Mouse (Mus musculus): Measurements from ENCODE around the gene Spg11. TPM values are rescaled to one million over a fixed set of nuclear protein-coding genes. Genes with fewer than 3 reads are reported as not detected.

Spg11 gene
- polyA plus RNA-seq, 1 experiment from 2014 or later = 9.7 TPM

DNA sequence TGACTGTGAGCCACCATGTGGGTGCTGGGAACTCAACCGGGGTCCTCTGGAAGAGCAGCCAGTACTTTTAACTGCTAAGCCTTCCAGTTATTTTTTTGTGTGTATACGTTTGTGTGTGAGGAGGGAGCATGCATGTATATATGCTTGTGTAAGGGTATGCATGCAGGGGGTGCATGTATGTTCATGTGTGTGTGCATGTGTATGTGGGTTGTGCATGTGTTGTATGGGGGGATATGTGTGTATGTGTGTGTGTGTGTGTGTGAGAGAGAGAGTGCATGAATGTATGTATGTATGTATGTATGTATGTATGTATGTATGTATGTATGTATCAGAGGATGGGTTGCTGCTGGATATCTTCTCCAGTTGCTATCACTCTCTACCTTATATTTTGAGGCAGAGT, 36.3 kb upstream of the Spg11 start:
- Histone ChIP-seq H3K4me3 (replicated peaks) (no peak overlapping the region), H3K4me2 (replicated peaks) (no peak overlapping the region), H3K9me3 (no peaks in the 10 kb centered on the region), H3K4me1 (replicated peaks) (0 out of 2 replicates have a peak, but pooled peaks cover 6% of the 10 kb centered on the region), H3K9ac (replicated peaks) (no peak overlapping the region), H3K27ac (no peak overlapping the region), H3K36me3 (no peaks in the 10 kb centered on the region), H3K27me3 (no peaks in the 10 kb centered on the region)
- WGBS = 89% methylated on average over 2 of the region's 2 CpGs
- ATAC-seq = no peak

DNA sequence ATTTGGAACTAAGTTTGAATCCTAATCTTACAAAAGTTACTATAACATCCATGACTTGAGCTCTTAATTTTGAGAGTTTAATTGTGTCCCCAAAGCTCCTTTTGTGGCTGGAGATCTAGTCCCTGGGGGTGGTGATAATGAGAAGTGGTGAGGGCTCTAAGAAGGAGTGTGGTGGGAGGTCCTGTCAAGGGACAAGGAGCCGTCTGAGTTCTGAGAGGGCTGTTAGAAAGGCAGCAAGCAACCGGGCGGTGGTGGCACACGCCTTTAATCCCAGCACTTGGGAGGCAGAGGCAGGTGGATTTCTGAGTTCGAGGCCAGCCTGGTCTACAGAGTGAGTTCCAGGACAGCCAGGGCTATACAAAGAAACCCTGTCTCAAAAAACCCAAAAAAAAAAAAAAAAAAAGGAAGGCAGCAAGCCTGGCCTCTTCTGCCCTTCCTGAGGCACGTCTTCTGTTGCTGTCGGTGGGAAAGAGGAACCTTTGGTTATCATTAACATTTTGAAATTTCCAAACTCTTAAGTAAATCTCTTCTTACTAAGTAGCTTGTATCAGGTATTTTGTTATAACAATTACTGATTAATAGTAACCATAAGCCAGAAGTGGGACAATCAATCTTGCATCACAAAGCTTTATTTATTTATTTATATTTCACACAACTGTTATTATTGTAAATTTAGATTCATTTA, 35.6 kb upstream of the Spg11 start:
- Histone ChIP-seq H3K4me1 (replicated peaks) (0 out of 2 replicates have a peak, but pooled peaks cover 6% of the 10 kb centered on the region), H3K9ac (replicated peaks) (no peak overlapping the region), H3K27me3 (no peaks in the 10 kb centered on the region), H3K4me2 (replicated peaks) (no peak overlapping the region), H3K4me3 (replicated peaks) (no peak overlapping the region), H3K27ac (no peak overlapping the region), H3K9me3 (no peaks in the 10 kb centered on the region), H3K36me3 (no peaks in the 10 kb centered on the region)
- 88% methylated on average over 7 of the region's 7 CpGs for WGBS
- ATAC-seq = no peak

DNA sequence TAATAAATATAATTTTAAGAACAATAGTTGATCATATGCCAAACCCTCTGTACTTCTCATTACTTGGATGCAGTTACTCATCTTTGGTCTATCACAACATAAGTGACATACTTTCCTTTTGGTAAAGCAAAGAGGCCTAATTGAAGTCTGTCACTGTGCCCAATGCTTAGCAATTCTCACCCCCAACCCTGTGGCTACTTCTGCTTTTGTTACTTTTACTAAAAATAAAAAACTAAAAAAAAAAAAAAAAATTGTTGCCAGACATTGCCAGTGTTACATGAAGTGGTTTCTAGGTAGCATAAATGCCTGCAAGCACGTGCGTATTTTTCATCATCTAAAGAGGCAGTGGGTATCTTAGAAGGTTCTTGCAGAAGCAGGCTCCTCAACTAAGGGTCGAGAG, 34.7 kb upstream of the Spg11 start:
- Histone ChIP-seq H3K4me1 (replicated peaks) (no peaks in the 10 kb centered on the region), H3K4me3 (replicated peaks) (no peak overlapping the region), H3K9ac (replicated peaks) (no peak overlapping the region), H3K27me3 (no peaks in the 10 kb centered on the region), H3K4me2 (replicated peaks) (no peak overlapping the region), H3K27ac (no peak overlapping the region), H3K9me3 (no peaks in the 10 kb centered on the region), H3K36me3 (no peaks in the 10 kb centered on the region)
- no peak for ATAC-seq
- WGBS = 88% methylated on average over 3 of the region's 3 CpGs

DNA sequence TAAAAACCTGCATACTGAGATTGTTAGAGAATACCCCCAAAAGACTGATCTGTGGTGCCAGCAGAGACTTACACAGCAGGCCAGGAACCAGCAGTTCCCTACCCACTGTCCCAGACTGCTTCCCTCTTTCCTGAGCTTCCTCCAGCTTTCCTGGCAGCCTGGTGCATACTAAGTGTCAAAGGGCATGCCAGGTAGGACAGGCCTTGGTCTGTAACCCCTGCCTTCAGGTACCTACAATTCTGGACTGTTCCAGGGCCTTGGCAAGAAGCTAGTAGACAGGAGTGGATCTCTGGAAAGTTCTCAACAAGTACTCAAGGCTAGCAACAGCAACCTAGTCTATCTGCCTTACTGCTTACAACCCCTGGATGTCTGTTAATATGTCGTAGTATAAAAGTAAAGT, 33.0 kb upstream of the Spg11 start:
- Histone ChIP-seq H3K4me2 (replicated peaks) (no peak overlapping the region), H3K36me3 (no peaks in the 10 kb centered on the region), H3K27me3 (no peaks in the 10 kb centered on the region; the same call in 1 of the 2 replicates), H3K9ac (replicated peaks) (no peak overlapping the region), H3K4me3 (replicated peaks) (no peak overlapping the region), H3K27ac (no peak overlapping the region), H3K9me3 (no peaks in the 10 kb centered on the region), H3K4me1 (replicated peaks) (peaks cover 5% of the 10 kb centered on the region; the same call in 1 of the 2 replicates)
- WGBS = 92% methylated on average over 1 of the region's 1 CpGs
- no peak for ATAC-seq

DNA sequence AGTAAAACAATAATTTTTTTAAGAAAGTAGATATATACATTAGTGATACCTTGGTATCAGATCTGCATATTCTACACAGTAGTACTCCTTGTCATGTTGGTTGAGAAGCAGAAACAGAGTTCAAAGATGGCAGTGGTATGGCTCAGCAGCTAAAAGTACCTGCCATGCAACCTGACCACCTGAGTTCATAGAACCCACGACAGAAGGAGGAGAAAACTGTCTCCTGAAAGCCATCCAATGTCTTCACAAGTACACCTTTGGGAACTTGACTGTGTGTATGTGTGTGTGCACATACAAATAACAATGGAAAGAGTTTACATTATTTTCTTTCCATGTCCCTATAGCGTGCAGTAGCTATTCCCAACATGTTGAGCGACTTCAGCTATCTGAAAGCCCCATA, 31.5 kb upstream of the Spg11 start:
- peaks cover 5% of the 10 kb centered on the region; the same call in 1 of the 2 replicates for H3K4me1 ChIP-seq (replicated peaks)
- H3K9ac ChIP-seq (replicated peaks) = no peak overlapping the region
- no peaks in the 10 kb centered on the region; the same call in 1 of the 2 replicates for H3K27me3 ChIP-seq
- no peak overlapping the region for H3K4me3 ChIP-seq (replicated peaks)
- no peaks in the 10 kb centered on the region for H3K9me3 ChIP-seq
- H3K27ac ChIP-seq = no peak overlapping the region
- H3K4me2 ChIP-seq (replicated peaks) = no peak overlapping the region
- 90% methylated on average over 3 of the region's 3 CpGs for WGBS
- H3K36me3 ChIP-seq = no peaks in the 10 kb centered on the region
- no peak for ATAC-seq

DNA sequence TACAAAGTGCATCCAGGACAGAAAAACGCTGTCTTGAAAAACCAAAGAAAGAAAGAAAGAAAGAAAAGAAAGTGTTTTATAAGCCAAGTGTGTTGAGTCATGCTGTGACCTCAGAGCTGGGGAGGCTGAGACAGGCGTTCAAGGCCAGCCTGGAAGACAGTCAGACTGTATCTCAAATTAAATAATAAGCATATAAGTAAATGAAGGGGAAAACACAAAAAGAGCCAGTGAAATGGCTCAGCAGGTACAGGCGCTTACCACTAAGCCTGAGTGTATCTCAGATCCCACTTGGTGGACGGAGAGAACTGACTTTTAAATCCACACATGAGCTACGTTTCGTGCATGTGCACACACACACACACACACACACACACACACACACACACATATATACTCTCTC, 31.1 kb upstream of the Spg11 start:
- Histone ChIP-seq H3K4me1 (replicated peaks) (peaks cover 5% of the 10 kb centered on the region; the same call in 1 of the 2 replicates), H3K9ac (replicated peaks) (no peak overlapping the region), H3K4me2 (replicated peaks) (no peak overlapping the region), H3K27ac (no peak overlapping the region), H3K9me3 (no peaks in the 10 kb centered on the region), H3K27me3 (no peaks in the 10 kb centered on the region; the same call in 1 of the 2 replicates), H3K4me3 (replicated peaks) (no peak overlapping the region), H3K36me3 (no peaks in the 10 kb centered on the region)
- 92% methylated on average over 6 of the region's 6 CpGs for WGBS
- no peak for ATAC-seq

DNA sequence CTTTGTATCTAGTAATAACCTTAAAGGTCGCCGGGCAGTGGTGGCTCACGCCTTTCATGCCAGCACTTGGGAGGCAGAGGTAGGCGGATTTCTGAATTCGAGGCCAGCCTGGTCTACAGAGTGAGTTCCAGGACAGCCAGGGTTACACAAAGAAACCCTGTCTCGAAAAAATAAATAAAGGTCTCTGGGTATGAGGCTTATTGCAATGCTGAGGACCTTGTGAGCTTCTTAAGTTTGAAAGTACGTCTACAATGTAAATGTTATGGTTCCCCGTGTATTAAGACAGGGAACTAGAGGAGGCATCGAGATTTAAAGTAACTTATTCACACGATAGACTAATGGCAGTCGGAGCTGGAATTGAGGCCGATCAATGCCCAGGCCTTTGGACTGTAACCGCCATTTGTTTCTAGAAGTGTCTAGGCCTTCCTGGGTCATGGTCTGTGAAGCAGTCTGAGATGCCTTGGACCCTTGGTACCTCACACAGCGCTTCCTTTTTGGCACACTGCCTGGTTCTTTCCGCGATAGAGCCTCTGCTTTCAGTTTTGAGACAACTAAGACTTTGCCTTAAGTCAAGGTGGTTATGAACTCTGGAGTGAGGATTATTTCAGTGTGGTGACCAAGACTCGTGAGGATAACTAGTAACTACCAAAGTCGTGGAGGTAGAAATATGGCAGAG, 30.2 kb upstream of the Spg11 start:
- Histone ChIP-seq H3K27ac (0 out of 2 replicates have a peak overlapping the region, but pooled peaks have one; percentile 35), H3K4me3 (replicated peaks) (peak overlapping the region; percentile 70), H3K36me3 (no peaks in the 10 kb centered on the region), H3K4me2 (replicated peaks) (peak overlapping the region; percentile 88), H3K4me1 (replicated peaks) (peaks cover 5% of the 10 kb centered on the region; the same call in 1 of the 2 replicates), H3K9ac (replicated peaks) (peak overlapping the region; percentile 74), H3K9me3 (no peaks in the 10 kb centered on the region), H3K27me3 (no peaks in the 10 kb centered on the region; the same call in 1 of the 2 replicates)
- peak; percentile 12; the same call in 1 of the 2 replicates for ATAC-seq
- whole genome bisulfite sequencing = 39% methylated on average over 18 of the region's 18 CpGs

DNA sequence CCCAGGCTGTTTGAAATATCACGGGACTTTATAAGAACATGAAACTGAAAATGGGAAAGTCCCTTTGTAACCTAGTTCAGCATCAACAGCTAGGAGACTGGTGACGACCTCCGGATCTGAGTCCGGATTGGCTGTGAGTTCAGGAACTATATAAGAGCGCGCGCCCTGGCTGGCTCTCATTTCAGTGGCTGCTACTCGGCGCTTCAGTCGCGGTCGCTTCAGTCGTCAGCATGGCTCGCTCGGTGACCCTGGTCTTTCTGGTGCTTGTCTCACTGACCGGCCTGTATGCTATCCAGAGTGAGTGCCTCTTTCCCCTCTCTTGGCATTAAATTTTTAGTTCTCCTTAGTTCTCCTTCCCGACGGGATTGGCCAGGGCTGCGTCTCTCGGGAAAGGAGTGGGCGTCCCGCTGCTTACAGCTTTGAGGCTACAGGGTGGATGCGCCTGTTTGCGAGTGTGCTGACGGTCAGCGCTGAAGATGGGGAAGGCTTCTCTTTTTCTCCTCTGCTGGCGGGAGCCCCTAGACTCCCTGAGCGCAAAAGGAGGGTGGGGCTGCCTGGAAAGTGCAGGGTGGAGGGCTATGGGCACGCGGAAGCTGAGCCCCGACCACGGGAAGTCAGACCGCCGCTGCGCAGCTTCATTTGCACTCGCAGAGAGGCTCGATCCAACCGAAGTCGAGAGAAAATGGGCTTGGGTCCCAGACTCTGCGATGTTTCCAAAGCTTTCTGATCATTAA, 29.5 kb upstream of the Spg11 start, which contains the start of gene B2m:
Gene B2m (plus strand): TSS at position 179 of the 734 bp plus-strand sequence.
- ATAC-seq = peak; percentile 98
- peak within 1 kb of the TSS; percentile 74 for H3K9ac ChIP-seq (replicated peaks)
- no peaks in the 10 kb centered on the region for H3K9me3 ChIP-seq
- H3K36me3 ChIP-seq = no peaks in the 10 kb centered on the region
- H3K4me2 ChIP-seq (replicated peaks) = peak within 1 kb of the TSS; percentile 88
- H3K27me3 ChIP-seq = no peaks in the 10 kb centered on the region; the same call in 1 of the 2 replicates
- under 1% methylated on average over 39 of the region's 40 CpGs for WGBS
- H3K27ac ChIP-seq = peak within 1 kb of the TSS; percentile 35; the same call in 1 of the 2 replicates
- peaks cover 5% of the 10 kb centered on the region; the same call in 1 of the 2 replicates for H3K4me1 ChIP-seq (replicated peaks)
- peak within 1 kb of the TSS; percentile 70 for H3K4me3 ChIP-seq (replicated peaks)

DNA sequence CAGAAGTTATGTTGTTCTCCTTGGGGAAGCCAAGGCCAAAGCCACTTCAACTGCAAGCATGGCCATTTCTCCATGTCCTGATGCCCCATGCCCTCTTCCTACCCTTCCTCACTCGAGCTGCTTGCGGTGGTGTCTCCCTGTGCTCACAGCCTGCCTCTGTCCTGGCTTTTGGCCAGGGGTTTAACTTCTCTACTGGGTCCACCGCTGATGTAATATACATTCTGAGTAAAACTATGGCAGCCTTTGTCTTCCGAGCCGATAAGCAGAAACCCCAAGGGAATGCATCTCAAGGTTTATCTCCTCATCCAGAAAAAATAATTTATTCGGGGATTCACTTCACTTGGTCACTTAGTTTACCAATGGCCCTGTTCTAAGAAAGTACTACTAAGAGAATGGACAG, 28.5 kb upstream of the Spg11 start:
- no peaks in the 10 kb centered on the region for H3K9me3 ChIP-seq
- H3K4me1 ChIP-seq (replicated peaks) = peaks cover 5% of the 10 kb centered on the region; the same call in 1 of the 2 replicates
- H3K27ac ChIP-seq = no peak overlapping the region
- H3K9ac ChIP-seq (replicated peaks) = no peak overlapping the region
- H3K27me3 ChIP-seq = no peaks in the 10 kb centered on the region; the same call in 1 of the 2 replicates
- no peak for ATAC-seq
- no peaks in the 10 kb centered on the region for H3K36me3 ChIP-seq
- 71% methylated on average over 6 of the region's 6 CpGs for WGBS
- H3K4me2 ChIP-seq (replicated peaks) = no peak overlapping the region
- no peak overlapping the region for H3K4me3 ChIP-seq (replicated peaks)

DNA sequence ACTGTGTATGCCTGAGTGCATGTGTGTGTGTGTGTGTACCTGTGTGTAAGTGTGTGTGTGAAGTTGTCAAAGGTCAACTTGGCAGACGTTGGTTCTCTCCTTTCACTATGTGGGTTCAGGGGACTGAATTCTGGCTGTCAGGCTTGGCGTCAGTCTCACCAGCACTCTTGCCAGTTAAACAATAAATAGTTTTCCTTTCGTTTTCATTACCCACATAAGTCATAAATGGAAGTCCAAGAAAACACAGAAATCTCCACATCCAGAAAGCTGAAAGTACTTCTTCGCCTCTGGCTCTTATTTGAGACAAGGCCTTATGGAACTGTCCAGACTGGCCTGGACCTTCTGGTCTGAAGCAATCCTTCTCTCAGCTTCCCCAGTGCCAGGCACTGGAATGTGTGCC, 27.6 kb upstream of the Spg11 start:
- Histone ChIP-seq H3K4me2 (replicated peaks) (no peak overlapping the region), H3K4me1 (replicated peaks) (peaks cover 5% of the 10 kb centered on the region; the same call in 1 of the 2 replicates), H3K27ac (no peak overlapping the region), H3K9ac (replicated peaks) (no peak overlapping the region), H3K4me3 (replicated peaks) (no peak overlapping the region), H3K36me3 (no peaks in the 10 kb centered on the region), H3K9me3 (no peaks in the 10 kb centered on the region), H3K27me3 (no peaks in the 10 kb centered on the region; the same call in 1 of the 2 replicates)
- ATAC-seq = no peak
- WGBS = 67% methylated on average over 4 of the region's 4 CpGs

DNA sequence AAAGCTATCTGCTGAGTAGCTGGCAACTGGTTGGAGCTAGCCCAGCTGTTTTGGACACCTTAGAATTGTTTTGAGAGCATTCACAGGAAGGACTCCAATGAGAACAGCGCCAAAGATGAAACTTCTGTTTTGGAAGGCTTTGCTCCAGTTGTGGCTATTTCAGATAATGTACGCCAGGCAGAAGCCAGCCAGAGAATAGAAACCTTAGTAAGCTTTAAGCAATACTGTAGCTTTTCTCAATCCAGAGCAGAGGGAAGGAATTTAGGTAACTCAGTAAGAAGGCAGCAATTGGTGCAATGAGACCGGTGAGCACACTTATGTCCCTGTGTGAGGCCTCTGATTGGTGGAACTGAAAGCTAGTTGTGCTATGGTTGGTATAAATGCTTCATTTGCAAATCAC, 24.9 kb upstream of the Spg11 start:
- 87% methylated on average over 3 of the region's 3 CpGs for WGBS
- no peak overlapping the region for H3K4me2 ChIP-seq (replicated peaks)
- no peaks in the 10 kb centered on the region for H3K36me3 ChIP-seq
- H3K9ac ChIP-seq (replicated peaks) = no peak overlapping the region
- no peak overlapping the region for H3K27ac ChIP-seq
- no peaks in the 10 kb centered on the region; the same call in 1 of the 2 replicates for H3K27me3 ChIP-seq
- ATAC-seq = no peak
- H3K4me3 ChIP-seq (replicated peaks) = no peak overlapping the region
- no peaks in the 10 kb centered on the region for H3K9me3 ChIP-seq
- H3K4me1 ChIP-seq (replicated peaks) = peaks cover 5% of the 10 kb centered on the region; the same call in 1 of the 2 replicates

Measured in midbrain, embryonic 13.5 days (tissue).